ENCODE assay signal across 8 mouse cellular contexts in the genomic region with DNA sequence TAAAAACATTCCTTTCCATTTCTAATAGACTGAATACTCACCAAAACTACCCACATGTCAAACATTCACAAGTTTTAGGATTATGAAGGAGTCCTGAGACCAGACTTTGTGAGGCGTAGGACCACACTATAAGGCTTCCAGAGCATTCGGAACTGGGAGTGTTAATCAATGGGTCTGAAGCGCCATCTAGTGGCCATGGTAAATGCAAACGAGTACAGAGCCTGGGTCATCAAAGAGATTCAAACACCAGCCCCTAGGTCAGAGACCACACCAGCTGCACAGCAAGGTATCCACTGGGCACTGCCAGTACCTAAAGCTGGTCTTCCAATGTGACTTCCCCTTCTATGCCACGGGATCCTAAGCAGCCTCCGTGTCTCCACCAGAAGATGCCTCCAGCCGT. TPM values are rescaled to one million over a fixed set of nuclear protein-coding genes. Genes with fewer than 3 reads are reported as not detected.
A peak's percentile ranks its signal among the peaks of the same experiment; 100 is the strongest.
DNase-seq lines count a peak whose midpoint lies in the region; ATAC-seq and TF ChIP-seq lines count a peak whose summit lies in the region.

No protein-coding gene starts in this region.

- H3K9ac ChIP-seq in heart, embryonic 11.5 days (ENCODE audit: low read depth, low read length), result no peak overlapping the region
- no peak overlapping the region for H3K9ac ChIP-seq in hindbrain, embryonic 14.5 days
- no peak overlapping the region for H3K9ac ChIP-seq in midbrain, embryonic 11.5 days (ENCODE audit: low read length)

- peak; percentile 84 for TF ChIP-seq CTCF in brain, embryonic 14.5 days (IDR thresholded peaks at IDR 0.05; ENCODE audit: borderline replicate concordance, extremely low read depth, insufficient read depth, insufficient read length)

- DNase-seq in heart, adult 11 months, result peak; percentile 93
- DNase-seq in brain, embryonic 14.5 days (ENCODE audit: low read depth), result peak; percentile 85
- peak; percentile 19 for DNase-seq in fibroblast of lung, adult 2 months (ENCODE audit: low read depth)
- peak; percentile 92 for DNase-seq in hindbrain, embryonic 14.5 days (ENCODE audit: low spot score)
- DNase-seq in layer of hippocampus, postnatal 25 days (ENCODE audit: extremely low spot score in 1 of 2, low spot score in 1 of 2), result peak; percentile 73 to 92
- peak; percentile 98 for DNase-seq in midbrain, embryonic 11.5 days (ENCODE audit: low spot score, missing footprints)
- peak; percentile 49 to 80 for DNase-seq in spleen, postnatal 10 days (ENCODE audit: low spot score in 2 of 2)

- TF ChIP-seq POLR2A in brain, embryonic 14.5 days (IDR thresholded peaks at IDR 0.05; ENCODE audit: borderline replicate concordance, extremely low read depth, insufficient read depth, insufficient read length, poor library complexity, severe bottlenecking), result no peak

- ATAC-seq in heart, embryonic 11.5 days (replicated peaks; ENCODE audit: insufficient number of reproducible peaks, low FRiP score, low TSS enrichment), result no peak
- no peak for ATAC-seq in hindbrain, embryonic 14.5 days (ENCODE audit: low FRiP score)
- ATAC-seq in midbrain, embryonic 11.5 days (ENCODE audit: low FRiP score), result 0 out of 2 replicates have a peak, but pooled peaks have one; percentile 54

- H3K4me1 ChIP-seq in heart, embryonic 11.5 days (ENCODE audit: control insufficient read depth, insufficient read depth, low read length), result no peaks in the 10 kb centered on the region
- H3K4me1 ChIP-seq in hindbrain, embryonic 14.5 days (replicated peaks; ENCODE audit: control insufficient read depth, insufficient read depth, low read length), result no peaks in the 10 kb centered on the region
- no peaks in the 10 kb centered on the region for H3K4me1 ChIP-seq in midbrain, embryonic 11.5 days (ENCODE audit: control insufficient read depth, insufficient read depth, low read length)

- H3K27me3 ChIP-seq in heart, embryonic 11.5 days (ENCODE audit: control insufficient read depth, insufficient read depth, low read length), result peaks cover 6% of the 10 kb centered on the region; the same call in 1 of the 2 replicates
- H3K27me3 ChIP-seq in hindbrain, embryonic 14.5 days (ENCODE audit: control insufficient read depth, insufficient read depth, low read length), result 0 out of 2 replicates have a peak, but pooled peaks cover 5% of the 10 kb centered on the region
- no peaks in the 10 kb centered on the region for H3K27me3 ChIP-seq in midbrain, embryonic 11.5 days (ENCODE audit: control insufficient read depth, insufficient read depth, low read length)

- no peak overlapping the region for H3K4me2 ChIP-seq in heart, embryonic 11.5 days
- H3K4me2 ChIP-seq in hindbrain, embryonic 14.5 days (replicated peaks), result no peak overlapping the region
- H3K4me2 ChIP-seq in midbrain, embryonic 11.5 days, result no peak overlapping the region

- 14% methylated on average over 7 of the region's 7 CpGs for WGBS in heart, embryonic 11.5 days (ENCODE audit: insufficient replicate concordance)
- 9% methylated on average over 7 of the region's 7 CpGs for WGBS in hindbrain, embryonic 14.5 days
- WGBS in midbrain, embryonic 11.5 days, result 8% methylated on average over 7 of the region's 7 CpGs

- H3K36me3 ChIP-seq in heart, embryonic 11.5 days (ENCODE audit: control insufficient read depth, insufficient read depth, low read length), result no peaks in the 10 kb centered on the region
- H3K36me3 ChIP-seq in hindbrain, embryonic 14.5 days (replicated peaks; ENCODE audit: control insufficient read depth, insufficient read depth), result no peaks in the 10 kb centered on the region
- H3K36me3 ChIP-seq in midbrain, embryonic 11.5 days (ENCODE audit: control insufficient read depth, insufficient read depth, low read length), result no peaks in the 10 kb centered on the region

- no peak overlapping the region for H3K27ac ChIP-seq in heart, embryonic 11.5 days (ENCODE audit: low read depth, low read length)
- H3K27ac ChIP-seq in hindbrain, embryonic 14.5 days, result no peak overlapping the region
- no peak overlapping the region for H3K27ac ChIP-seq in midbrain, embryonic 11.5 days (ENCODE audit: low read depth, low read length)

- H3K4me3 ChIP-seq in heart, embryonic 11.5 days (ENCODE audit: low read depth, low read length), result no peak overlapping the region
- H3K4me3 ChIP-seq in hindbrain, embryonic 14.5 days (replicated peaks; ENCODE audit: low read length), result no peak overlapping the region
- H3K4me3 ChIP-seq in midbrain, embryonic 11.5 days (ENCODE audit: low read depth, low read length), result no peak overlapping the region

- H3K9me3 ChIP-seq in heart, embryonic 11.5 days (replicated peaks; ENCODE audit: control insufficient read depth, low read length), result no peaks in the 10 kb centered on the region
- H3K9me3 ChIP-seq in hindbrain, embryonic 14.5 days (ENCODE audit: control insufficient read depth, low read length), result no peaks in the 10 kb centered on the region
- H3K9me3 ChIP-seq in midbrain, embryonic 11.5 days (ENCODE audit: control insufficient read depth, low read length), result no peaks in the 10 kb centered on the region

RNA-seq across cellular contexts. Expression of a gene that starts 18.5 kb away (rescaled TPM):
- polyA plus RNA-seq in heart, embryonic 11.5 days (2014; fragmentation: Nextera tagmentation; extraction: Ambion mirVana), result 2.1 and 2.7 TPM in 2 replicates
- 0.90 and 1.1 TPM in 2 replicates for polyA plus RNA-seq in brain, embryonic 14.5 days (2012; rRNA removed)
- polyA plus RNA-seq in hindbrain, embryonic 14.5 days (2014; fragmentation: Nextera tagmentation; extraction: Ambion mirVana), result 8.1 and 10.0 TPM in 2 replicates
- 100 to 1,000 TPM; 108 to 125 TPM for total RNA-seq in layer of hippocampus, postnatal 25 days (2021)
- 0.77 and 1.3 TPM in 2 replicates for polyA plus RNA-seq in midbrain, embryonic 11.5 days (2014; fragmentation: Nextera tagmentation; extraction: Ambion mirVana)

RNA-seq across cellular contexts. Expression of a gene that starts 28.8 kb away (rescaled TPM):
- 12.6 and 12.8 TPM in 2 replicates for polyA plus RNA-seq in heart, embryonic 11.5 days (2014; fragmentation: Nextera tagmentation; extraction: Ambion mirVana)
- 12.4 and 18.7 TPM in 2 replicates for polyA plus RNA-seq in brain, embryonic 14.5 days (2012; rRNA removed)
- 3.4 and 3.6 TPM in 2 replicates for polyA plus RNA-seq in hindbrain, embryonic 14.5 days (2014; fragmentation: Nextera tagmentation; extraction: Ambion mirVana)
- 1 to 10 TPM; 1.3 to 2.1 TPM for total RNA-seq in layer of hippocampus, postnatal 25 days (2021)
- polyA plus RNA-seq in midbrain, embryonic 11.5 days (2014; fragmentation: Nextera tagmentation; extraction: Ambion mirVana), result 15.0 and 17.3 TPM in 2 replicates

RNA-seq across cellular contexts. Expression of a gene that starts 29.0 kb away (rescaled TPM):
- polyA plus RNA-seq in heart, embryonic 11.5 days (2014; fragmentation: Nextera tagmentation; extraction: Ambion mirVana), result 11.7 and 12.9 TPM in 2 replicates
- polyA plus RNA-seq in brain, embryonic 14.5 days (2012; rRNA removed), result 43.2 and 59.4 TPM in 2 replicates
- polyA plus RNA-seq in hindbrain, embryonic 14.5 days (2014; fragmentation: Nextera tagmentation; extraction: Ambion mirVana), result 21.8 and 22.8 TPM in 2 replicates
- total RNA-seq in layer of hippocampus, postnatal 25 days (2021), result 10 to 100 TPM; 45.4 to 49.2 TPM
- polyA plus RNA-seq in midbrain, embryonic 11.5 days (2014; fragmentation: Nextera tagmentation; extraction: Ambion mirVana), result 16.0 and 19.8 TPM in 2 replicates

RNA-seq across cellular contexts. Expression of a gene that starts 37.4 kb away (rescaled TPM):
- polyA plus RNA-seq in heart, embryonic 11.5 days (2014; fragmentation: Nextera tagmentation; extraction: Ambion mirVana), result not detected in 2 replicates
- 0.09 TPM in 1 of 2 replicates, not detected in the other for polyA plus RNA-seq in brain, embryonic 14.5 days (2012; rRNA removed)
- not detected in 2 replicates for polyA plus RNA-seq in hindbrain, embryonic 14.5 days (2014; fragmentation: Nextera tagmentation; extraction: Ambion mirVana)
- under 1 TPM in 1 of 2 experiments, not detected in 1; 0.14 TPM for total RNA-seq in layer of hippocampus, postnatal 25 days (2021)
- polyA plus RNA-seq in midbrain, embryonic 11.5 days (2014; fragmentation: Nextera tagmentation; extraction: Ambion mirVana), result not detected in 2 replicates

RNA-seq across cellular contexts. Expression of a gene that starts 55.7 kb away (rescaled TPM):
- polyA plus RNA-seq in heart, embryonic 11.5 days (2014; fragmentation: Nextera tagmentation; extraction: Ambion mirVana), result 3.1 and 3.4 TPM in 2 replicates
- polyA plus RNA-seq in brain, embryonic 14.5 days (2012; rRNA removed), result 0.07 and 0.19 TPM in 2 replicates
- not detected in 2 replicates for polyA plus RNA-seq in hindbrain, embryonic 14.5 days (2014; fragmentation: Nextera tagmentation; extraction: Ambion mirVana)
- 1 to 10 TPM in 1 of 2 experiments, under 1 TPM in 1; 0.71 to 1.8 TPM for total RNA-seq in layer of hippocampus, postnatal 25 days (2021)
- not detected in 2 replicates for polyA plus RNA-seq in midbrain, embryonic 11.5 days (2014; fragmentation: Nextera tagmentation; extraction: Ambion mirVana)

Comparison
In these comparisons a context has a peak if more than half of its experiments do, and no peak if none do; other contexts are left out.
1. DNase-seq: peak in every context shown above with its lines; median percentile 98 in midbrain, embryonic 11.5 days; 93 in heart, adult 11 months; 92 in hindbrain, embryonic 14.5 days; 85 in brain, embryonic 14.5 days; 82 in layer of hippocampus, postnatal 25 days; 64 in spleen, postnatal 10 days; 19 in fibroblast of lung, adult 2 months.